In the genomic region with DNA sequence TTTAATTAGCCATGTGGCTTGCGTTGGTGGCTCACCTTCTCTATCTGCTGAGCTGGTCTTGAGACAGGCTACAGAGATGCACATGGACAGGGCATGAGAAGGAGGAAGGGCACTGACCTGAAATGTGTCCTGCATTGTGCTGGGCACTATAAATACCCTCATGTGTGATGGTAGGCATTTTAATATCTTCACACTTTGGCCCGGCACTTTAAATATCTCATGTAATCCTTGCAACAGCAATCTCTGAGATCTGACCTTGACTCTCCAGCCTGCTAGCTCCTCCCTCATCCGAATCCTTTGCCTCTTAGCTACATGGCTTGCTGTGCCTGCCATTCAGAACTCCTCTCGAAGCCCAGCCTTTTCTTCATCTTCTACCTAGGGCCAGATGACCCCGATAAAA, we compare ENCODE assay signal across 33 mouse cellular contexts.
"Had no signal": no experiment of that assay in that cellular context is flagged by ENCODE, and none has a peak within 500 bp of the region (broad histone marks: within the 10 kb centered on the region; RNA-seq: fewer than 3 reads in every experiment).

No protein-coding gene starts in this region.

- H3K36me3 ChIP-seq: limb, embryonic 10.5 days; limb, embryonic 12.5 days; limb, embryonic 13.5 days; limb, embryonic 15.5 days; liver, embryonic 12.5 days; liver, embryonic 13.5 days; liver, embryonic 15.5 days; lung, embryonic 15.5 days; midbrain, embryonic 10.5 days; midbrain, embryonic 12.5 days; midbrain, embryonic 13.5 days; midbrain, embryonic 15.5 days; neural tube, embryonic 12.5 days; neural tube, embryonic 13.5 days had no signal

- H3K4me3 ChIP-seq: limb, embryonic 10.5 days; limb, embryonic 12.5 days; limb, embryonic 13.5 days; limb, embryonic 15.5 days; liver, embryonic 12.5 days; liver, embryonic 13.5 days; liver, embryonic 15.5 days; lung, embryonic 15.5 days; megakaryocyte, embryonic 14.5 days; midbrain, embryonic 10.5 days; midbrain, embryonic 12.5 days; midbrain, embryonic 13.5 days; midbrain, embryonic 15.5 days; myocyte; neural tube, embryonic 12.5 days; neural tube, embryonic 13.5 days had no signal

- H3K27ac ChIP-seq: limb, embryonic 10.5 days; limb, embryonic 12.5 days; limb, embryonic 13.5 days; limb, embryonic 15.5 days; liver, embryonic 12.5 days; liver, embryonic 13.5 days; liver, embryonic 14.5 days; liver, embryonic 15.5 days; lung, embryonic 15.5 days; macrophage; midbrain, embryonic 10.5 days; midbrain, embryonic 12.5 days; midbrain, embryonic 13.5 days; midbrain, embryonic 15.5 days; neural tube, embryonic 12.5 days; neural tube, embryonic 13.5 days had no signal

- H3K9me3 ChIP-seq: limb, embryonic 10.5 days; limb, embryonic 12.5 days; limb, embryonic 13.5 days; limb, embryonic 15.5 days; liver, embryonic 12.5 days; liver, embryonic 13.5 days; liver, embryonic 15.5 days; lung, embryonic 15.5 days; megakaryocyte, embryonic 14.5 days; midbrain, embryonic 10.5 days; midbrain, embryonic 12.5 days; midbrain, embryonic 13.5 days; midbrain, embryonic 15.5 days; neural tube, embryonic 12.5 days; neural tube, embryonic 13.5 days had no signal

- DNase-seq: left cerebral cortex, postnatal 4 days; liver; liver, embryonic 13.5 days; liver, postnatal 0 days; lung, adult 18-20 months; lung, adult 2 months; lung, embryonic 14.5 days; lung, postnatal 10 days; lung, postnatal 14 days; lung, postnatal 36 days; lung, postnatal 4 days; midbrain, embryonic 14.5 days had no signal

- ATAC-seq: liver, embryonic 12.5 days; liver, postnatal 0 days; lung, postnatal 0 days; midbrain, embryonic 13.5 days; midbrain, embryonic 15.5 days; midbrain, embryonic 16.5 days had no signal

- H3K27me3 ChIP-seq: limb, embryonic 12.5 days; limb, embryonic 13.5 days; limb, embryonic 15.5 days; liver, embryonic 13.5 days; lung, embryonic 15.5 days; midbrain, embryonic 12.5 days; midbrain, embryonic 13.5 days; midbrain, embryonic 15.5 days; neural tube, embryonic 12.5 days; neural tube, embryonic 13.5 days had no signal

- H3K4me1 ChIP-seq: limb, embryonic 12.5 days had no signal

- H3K4me2 ChIP-seq: limb, embryonic 12.5 days; limb, embryonic 13.5 days; limb, embryonic 15.5 days; liver, embryonic 11.5 days; liver, embryonic 12.5 days; liver, embryonic 13.5 days; liver, embryonic 15.5 days; lung, embryonic 14.5 days; lung, embryonic 15.5 days; midbrain, embryonic 11.5 days; midbrain, embryonic 12.5 days; midbrain, embryonic 13.5 days; midbrain, embryonic 15.5 days; neural tube, embryonic 12.5 days; neural tube, embryonic 13.5 days had no signal

- H3K9ac ChIP-seq: limb, embryonic 12.5 days; limb, embryonic 13.5 days; limb, embryonic 15.5 days; liver, embryonic 12.5 days; liver, embryonic 13.5 days; liver, embryonic 14.5 days; liver, embryonic 15.5 days; liver, postnatal 0 days; lung, embryonic 14.5 days; lung, embryonic 15.5 days; midbrain, embryonic 12.5 days; midbrain, embryonic 13.5 days; midbrain, embryonic 15.5 days; neural tube, embryonic 12.5 days; neural tube, embryonic 13.5 days had no signal
